17 mouse cellular contexts compared by ENCODE assay signal in the genomic region with DNA sequence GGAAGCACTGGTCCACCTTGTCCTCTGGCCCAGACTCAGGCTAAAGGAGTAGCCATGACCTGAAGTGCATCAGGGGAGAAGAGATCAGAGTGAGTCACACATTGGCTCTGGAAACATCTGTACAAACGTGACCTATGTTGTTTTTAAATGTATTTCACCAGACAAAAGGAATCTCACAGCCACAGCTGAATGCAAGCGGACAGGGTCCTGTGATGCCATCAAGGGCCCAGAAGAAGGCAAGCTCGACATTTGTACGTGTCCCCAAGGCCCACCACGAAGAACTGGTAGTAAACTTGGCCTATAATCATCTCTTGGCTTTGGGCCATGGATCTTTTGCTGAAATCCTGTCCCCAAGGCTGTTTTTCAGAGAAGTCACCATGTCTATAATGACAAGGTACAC. TPM values are rescaled to one million over a fixed set of nuclear protein-coding genes. Genes with fewer than 3 reads are reported as not detected.
"Had no signal": no experiment of that assay in that cellular context is flagged by ENCODE, and none has a peak within 500 bp of the region (broad histone marks: within the 10 kb centered on the region; RNA-seq: fewer than 3 reads in every experiment).

No protein-coding gene starts in this region.

- H3K27ac ChIP-seq: lung, embryonic 15.5 days; macrophage; midbrain, embryonic 13.5 days; midbrain, embryonic 15.5 days; neural tube, embryonic 12.5 days; stomach, embryonic 15.5 days; stomach, postnatal 0 days had no signal

- H3K4me2 ChIP-seq: lung, embryonic 15.5 days; midbrain, embryonic 11.5 days; midbrain, embryonic 13.5 days; midbrain, embryonic 15.5 days; neural tube, embryonic 12.5 days; stomach, embryonic 15.5 days had no signal

- H3K9ac ChIP-seq: liver, postnatal 0 days; lung, embryonic 15.5 days; midbrain, embryonic 13.5 days; midbrain, embryonic 15.5 days; neural tube, embryonic 12.5 days; stomach, embryonic 15.5 days had no signal

- H3K4me3 ChIP-seq: lung, embryonic 15.5 days; megakaryocyte, embryonic 14.5 days; midbrain, embryonic 13.5 days; midbrain, embryonic 15.5 days; neural tube, embryonic 12.5 days; stomach, embryonic 15.5 days had no signal

- DNase-seq: liver, postnatal 0 days; lung, adult 2 months; lung, postnatal 14 days; lung, postnatal 36 days; right cerebral cortex, postnatal 14 days; thymus, postnatal 14 days; thymus, postnatal 36 days had no signal

- H3K27me3 ChIP-seq: lung, embryonic 15.5 days; midbrain, embryonic 13.5 days; midbrain, embryonic 15.5 days; neural tube, embryonic 12.5 days; stomach, embryonic 15.5 days had no signal

- H3K9me3 ChIP-seq: lung, embryonic 15.5 days; midbrain, embryonic 13.5 days; midbrain, embryonic 15.5 days; neural tube, embryonic 12.5 days; stomach, embryonic 15.5 days had no signal

- ATAC-seq: liver, postnatal 0 days; lung, postnatal 0 days; midbrain, embryonic 13.5 days; midbrain, embryonic 15.5 days had no signal

- H3K4me1 ChIP-seq: lung, embryonic 15.5 days; megakaryocyte, embryonic 14.5 days; midbrain, embryonic 13.5 days; midbrain, embryonic 15.5 days; neural tube, embryonic 12.5 days; stomach, embryonic 15.5 days had no signal

- H3K36me3 ChIP-seq: lung, embryonic 15.5 days; midbrain, embryonic 13.5 days; midbrain, embryonic 15.5 days; neural tube, embryonic 12.5 days; stomach, embryonic 15.5 days had no signal

RNA-seq across cellular contexts. Expression of a gene that starts 35.5 kb away (rescaled TPM):
- polyA plus RNA-seq: midbrain, embryonic 11.5 days had no signal
